Mouse (Mus musculus): ENCODE results near the gene Mylip. TPM values are rescaled to one million over a fixed set of nuclear protein-coding genes. Genes with fewer than 3 reads are reported as not detected.

Mylip gene
- polyA plus RNA-seq (2012; rRNA removed), result 34.0 and 36.1 TPM in 2 replicates

DNA sequence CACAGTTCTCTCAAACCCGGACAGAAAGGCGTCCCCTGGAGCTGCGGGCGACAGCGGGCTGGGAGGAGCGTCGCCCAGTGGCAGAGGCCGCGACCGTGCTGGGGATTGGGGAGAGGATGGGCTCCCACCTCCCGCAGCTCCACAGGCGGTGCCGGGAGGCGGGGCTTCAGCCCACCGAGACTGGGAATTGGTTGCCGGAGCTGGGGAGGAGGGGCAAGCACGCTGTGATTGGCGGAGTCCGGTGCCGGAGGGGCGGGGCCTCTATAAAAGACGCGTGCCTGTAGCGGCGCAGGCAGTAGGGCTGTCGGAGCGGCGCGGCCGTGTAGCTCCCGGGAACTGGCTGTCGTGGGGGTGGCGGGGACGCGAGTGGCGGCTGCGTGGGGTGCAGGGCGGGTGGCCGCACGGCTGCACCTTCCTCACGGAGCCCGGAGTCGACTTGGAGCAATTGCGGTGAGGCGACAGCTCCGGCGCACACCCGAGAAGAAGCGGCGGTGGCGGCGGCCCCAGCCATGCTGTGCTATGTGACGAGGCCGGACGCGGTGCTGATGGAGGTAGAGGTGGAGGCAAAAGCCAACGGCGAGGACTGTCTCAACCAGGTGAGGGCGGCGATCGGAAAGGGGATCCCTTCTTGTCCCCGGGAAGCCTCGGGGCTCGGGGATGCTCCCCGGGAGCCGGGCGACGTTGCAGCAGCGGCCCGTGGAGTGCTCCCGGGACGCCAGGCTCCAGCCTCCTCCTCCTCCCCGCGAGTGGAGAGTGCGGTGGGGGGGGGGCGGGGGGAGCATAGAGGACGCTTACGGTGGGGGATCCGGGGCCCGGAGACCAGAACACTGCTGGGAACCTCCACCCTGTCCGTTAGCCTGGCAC is at the start of gene Mylip:
Mylip (plus strand) TSS at position 295 of the 864 bp plus-strand sequence.
- no peak for DNase-seq (ENCODE audit: low read depth)

DNA sequence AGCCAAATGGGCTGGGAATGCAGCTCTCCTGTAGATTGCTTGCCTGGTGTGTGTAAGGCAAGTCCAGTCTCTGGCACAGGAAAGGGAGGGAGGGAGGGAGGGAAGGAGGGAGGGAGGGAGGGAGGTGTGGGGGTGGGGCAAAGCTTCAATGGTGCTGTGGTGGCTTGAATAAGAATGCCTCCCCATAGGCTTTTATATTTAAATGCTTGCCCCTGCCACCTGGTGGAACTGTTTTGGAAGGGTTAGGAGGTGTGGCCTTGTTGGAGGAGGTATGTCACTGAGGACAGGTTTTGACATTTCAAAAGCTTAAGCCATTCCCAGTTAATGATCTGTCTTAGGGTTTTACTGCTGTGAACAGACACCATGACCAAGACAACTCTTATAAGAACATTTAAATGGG is 47.6 kb upstream of the Mylip start:
- no peak for DNase-seq (ENCODE audit: low read depth)

DNA sequence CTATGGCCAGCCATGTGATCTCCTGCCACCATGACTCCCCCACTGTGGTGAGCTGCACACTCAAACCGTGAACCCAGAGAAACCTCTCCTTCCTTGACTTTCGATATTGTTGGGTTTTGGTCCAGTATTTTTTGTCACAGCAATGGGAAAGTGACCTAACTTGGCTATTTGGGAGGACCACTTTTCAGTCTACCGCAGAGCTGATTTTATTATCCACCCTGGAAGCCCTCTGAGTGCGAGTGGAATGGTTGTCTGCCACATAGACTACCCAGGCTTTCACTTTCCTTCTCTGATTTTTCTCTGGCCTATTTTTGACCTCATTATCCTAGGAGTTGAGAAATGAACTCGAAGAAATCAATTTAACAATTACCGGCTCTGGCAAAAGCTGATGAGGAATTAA is 46.0 kb upstream of the Mylip start:
- no peak for DNase-seq (ENCODE audit: low read depth)

- no peak for DNase-seq (ENCODE audit: low read depth)
These were observed 45.6 kb upstream of the Mylip start for GRCm38 (mm10) chr13:45343966-45344365.

DNA sequence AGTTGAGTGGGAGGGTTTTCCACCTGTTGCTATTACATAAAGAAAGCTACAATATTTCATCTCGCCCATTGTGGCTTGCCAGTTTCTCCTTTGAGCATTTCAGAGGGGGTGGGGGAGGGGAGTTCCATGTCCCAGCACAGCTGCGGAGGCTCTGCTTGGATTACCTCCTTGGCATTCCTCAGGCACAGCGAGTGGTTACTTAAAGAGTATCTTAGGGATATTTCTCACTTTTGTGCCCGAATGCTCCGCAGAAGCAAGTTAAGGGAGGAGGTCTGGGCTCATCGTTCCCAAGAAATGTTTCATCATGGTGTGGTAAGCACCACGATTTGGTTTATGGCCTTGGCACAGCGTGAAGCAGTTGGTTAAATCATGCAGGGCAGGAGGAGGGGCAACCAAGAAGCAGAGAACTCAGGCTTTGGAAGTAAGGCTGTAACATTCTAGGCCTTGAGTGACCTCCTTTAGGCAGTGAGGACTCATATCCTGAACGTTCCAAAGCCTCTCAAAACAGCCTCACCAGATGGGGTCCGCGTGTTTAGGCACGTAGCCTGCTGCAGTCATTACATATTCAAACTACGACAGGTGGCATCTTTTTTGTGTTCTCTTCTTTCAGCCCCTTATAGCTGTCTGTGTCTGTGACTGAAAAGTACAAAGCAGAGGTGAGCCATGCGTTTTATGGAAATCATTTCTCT is 43.9 kb upstream of the Mylip start:
- DNase-seq (ENCODE audit: low read depth), result peak; percentile 58

DNA sequence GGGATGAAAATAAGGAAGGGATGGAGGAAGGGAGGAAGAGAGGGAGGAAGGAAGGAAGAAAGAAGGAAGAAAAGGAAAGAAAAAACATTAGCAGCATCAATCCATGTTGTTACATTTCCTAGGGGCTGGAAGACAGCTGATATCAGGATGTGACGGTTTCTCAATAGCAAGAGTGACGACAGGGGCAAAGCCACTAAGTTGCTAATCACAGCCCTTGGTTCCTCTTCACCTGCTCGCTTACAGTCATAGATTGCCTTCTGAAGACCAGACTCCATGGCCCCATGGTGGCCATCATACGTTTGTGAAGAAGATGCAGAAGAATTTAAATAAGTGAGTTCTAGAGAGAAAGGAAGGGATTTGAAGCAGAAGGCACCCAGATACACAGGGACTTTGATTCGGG is 38.1 kb upstream of the Mylip start:
- DNase-seq (ENCODE audit: low read depth), result no peak

GRCm38 (mm10) chr13:45354824-45355223 is 34.7 kb upstream of the Mylip start:
- DNase-seq (ENCODE audit: low read depth), result no peak

GRCm38 (mm10) chr13:45358208-45358607 is 31.3 kb upstream of the Mylip start:
- no peak for DNase-seq (ENCODE audit: low read depth)

- no peak for DNase-seq (ENCODE audit: low read depth)
These were observed 30.7 kb upstream of the Mylip start for GRCm38 (mm10) chr13:45358676-45359323.

- no peak for DNase-seq (ENCODE audit: low read depth)
These were observed 23.8 kb upstream of the Mylip start for GRCm38 (mm10) chr13:45365788-45366187.

DNA sequence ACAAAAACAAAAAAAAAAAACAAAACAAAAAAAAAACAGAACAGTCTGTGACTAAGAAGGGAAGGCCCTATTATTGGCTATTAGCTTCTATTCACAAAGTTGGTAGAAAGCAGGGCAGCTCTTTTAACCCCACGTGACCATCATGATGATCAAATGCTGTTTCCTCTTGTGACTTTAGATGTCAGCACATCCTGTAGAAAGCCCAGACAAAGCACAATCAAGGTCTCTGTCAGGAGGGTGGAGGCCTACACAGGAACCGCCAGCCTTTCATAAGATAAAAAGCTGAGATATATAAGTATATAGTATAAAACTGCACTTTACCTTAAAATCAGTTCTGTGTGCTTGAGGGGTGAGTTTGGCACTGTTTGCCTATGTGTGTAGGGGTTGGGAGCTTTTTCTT is 17.9 kb upstream of the Mylip start:
- no peak for DNase-seq (ENCODE audit: low read depth)

DNA sequence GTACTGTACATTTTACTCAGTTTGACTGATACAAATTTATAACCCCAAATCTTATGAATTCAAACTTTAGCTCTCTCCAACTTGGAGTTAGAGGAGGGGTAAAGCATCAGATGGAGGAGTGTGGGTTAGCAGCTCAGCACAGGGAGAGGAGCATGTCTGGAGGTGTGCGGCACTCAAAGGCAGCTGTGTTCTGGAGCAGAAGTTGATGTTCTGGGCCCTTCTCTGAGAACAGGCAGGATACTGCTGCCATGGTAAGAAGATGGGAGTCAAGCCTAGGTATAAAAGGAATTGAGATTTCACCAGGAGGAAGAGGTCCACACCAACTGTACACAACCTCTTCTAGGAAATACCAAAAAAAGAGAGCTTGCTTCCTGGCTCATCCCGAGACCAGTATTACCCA is 17.1 kb upstream of the Mylip start:
- DNase-seq (ENCODE audit: low read depth), result no peak

DNA sequence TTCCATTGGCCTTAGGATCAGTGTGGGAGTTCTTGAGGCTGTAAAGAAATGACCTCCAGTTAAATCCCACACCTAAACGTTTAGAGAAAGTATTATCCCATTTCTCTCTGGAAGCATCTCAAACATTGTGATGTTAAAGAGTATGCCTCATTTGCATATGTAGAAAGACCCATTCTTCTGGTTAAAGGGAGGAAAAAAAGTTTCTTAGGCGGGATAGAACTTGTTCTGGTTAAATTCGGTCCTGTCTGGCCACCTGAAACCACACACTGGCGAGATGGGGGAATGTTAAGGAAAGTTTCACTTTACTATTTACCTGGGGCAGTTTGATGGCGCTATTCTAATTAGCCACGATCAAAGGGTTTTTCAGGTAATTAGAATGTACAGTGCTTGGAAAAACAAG is 14.7 kb upstream of the Mylip start:
- DNase-seq (ENCODE audit: low read depth), result no peak

DNA sequence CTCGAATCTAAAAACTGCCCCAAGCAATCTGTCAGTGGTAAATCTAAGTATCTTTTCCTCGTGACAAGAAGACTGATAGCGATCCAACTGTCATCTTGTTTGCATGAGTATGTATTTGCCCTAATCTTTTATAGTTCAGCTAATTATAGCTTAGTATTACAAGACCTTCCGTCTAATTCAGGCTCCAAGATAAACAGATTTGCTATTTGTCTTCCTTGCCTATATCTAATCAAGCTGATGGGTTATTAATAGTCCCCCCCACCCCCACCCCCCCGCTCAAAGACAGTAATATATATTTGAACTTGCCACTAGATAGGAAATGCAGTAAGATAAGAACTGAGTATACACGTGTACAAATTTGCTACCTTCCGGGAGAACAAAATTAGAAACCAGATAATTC is 7.3 kb upstream of the Mylip start:
- DNase-seq (ENCODE audit: low read depth), result no peak

DNA sequence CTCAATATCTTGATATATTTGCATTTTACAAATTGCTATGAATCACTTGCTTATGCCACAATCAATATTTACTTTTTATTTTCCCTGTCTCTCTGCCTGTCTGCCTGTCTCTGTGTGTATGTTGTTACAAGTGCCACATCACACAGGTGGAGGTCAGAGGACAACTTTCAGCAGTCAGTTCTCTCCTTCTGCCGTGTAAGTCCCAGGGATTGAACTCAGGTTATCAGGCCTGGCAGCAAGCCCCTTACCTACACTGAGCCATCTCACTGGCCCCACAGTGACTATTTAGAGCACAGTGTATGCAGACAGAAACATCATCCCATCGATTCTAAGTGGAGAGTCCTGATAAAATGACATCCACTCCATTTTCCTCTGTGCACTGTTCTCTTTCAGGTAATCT is 4.9 kb upstream of the Mylip start:
- no peak for DNase-seq (ENCODE audit: low read depth)

DNA sequence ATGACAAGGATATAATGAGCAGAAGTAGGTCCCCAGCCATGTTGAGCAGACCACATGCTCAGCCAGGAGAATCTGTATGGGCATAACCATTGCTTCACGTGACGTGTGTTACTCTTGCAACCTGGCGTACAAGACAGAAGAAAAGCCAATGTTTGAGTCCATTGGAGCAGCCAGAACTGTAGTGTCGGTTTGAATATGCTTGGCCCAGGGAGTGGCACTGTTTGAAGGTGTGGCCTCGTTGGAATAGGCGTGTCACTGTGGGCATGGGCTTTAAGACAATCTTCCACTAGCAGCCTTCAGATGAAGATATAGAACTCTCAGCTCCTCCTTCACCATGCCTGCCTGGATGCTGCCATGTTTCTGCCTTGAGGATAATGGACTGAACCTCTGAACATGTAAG is 4.0 kb upstream of the Mylip start:
- DNase-seq (ENCODE audit: low read depth), result no peak

DNA sequence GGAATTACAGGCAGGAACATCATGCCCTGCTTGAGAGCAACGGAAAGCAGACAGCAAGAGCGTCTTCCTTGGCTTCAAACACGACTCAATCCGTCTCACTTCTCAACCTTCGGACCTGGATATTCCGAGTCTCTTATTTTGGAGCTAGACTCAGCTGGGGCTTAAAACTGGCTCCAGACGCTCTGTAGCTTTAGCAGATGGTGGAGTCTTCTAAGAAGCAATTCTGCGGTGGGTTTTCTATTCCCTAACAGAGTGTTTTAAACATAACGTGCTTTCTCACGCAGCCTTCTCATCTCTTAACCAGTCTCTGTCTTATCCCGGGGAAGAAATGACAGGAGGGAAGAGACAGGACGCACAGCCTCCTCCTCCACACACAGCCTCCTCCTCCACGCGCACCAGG is 3.3 kb upstream of the Mylip start:
- no peak for DNase-seq (ENCODE audit: low read depth)

- DNase-seq (ENCODE audit: low read depth), result no peak
These were observed 2.3 kb upstream of the Mylip start for GRCm38 (mm10) chr13:45387231-45387630.

DNA sequence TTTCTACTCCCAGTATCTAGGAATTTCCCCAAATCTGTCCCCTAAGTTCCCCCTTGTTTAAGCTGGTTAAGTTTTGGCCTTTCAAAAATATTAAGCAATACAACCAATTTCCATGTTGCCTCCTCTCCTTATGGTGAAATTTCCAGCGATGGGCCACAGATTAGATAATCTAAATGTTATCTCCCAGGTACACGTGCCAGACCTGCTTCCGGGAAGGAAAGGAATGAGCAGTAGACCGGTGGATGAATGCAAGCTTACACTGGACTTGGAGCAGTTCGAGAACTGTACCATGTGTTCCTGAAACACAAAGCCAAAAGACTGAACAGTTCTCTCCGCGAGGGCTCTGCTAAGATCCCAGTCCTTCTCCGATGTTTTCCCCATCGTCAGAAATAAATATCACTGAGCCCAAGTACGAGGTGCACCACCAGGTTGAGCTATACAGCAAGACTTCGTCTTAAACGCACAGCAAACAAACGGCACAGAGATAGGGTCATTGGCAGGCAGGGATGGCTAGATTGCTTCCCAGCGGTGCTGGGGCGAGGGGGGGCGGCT is 1.2 kb upstream of the Mylip start:
- no peak for DNase-seq (ENCODE audit: low read depth)

DNA sequence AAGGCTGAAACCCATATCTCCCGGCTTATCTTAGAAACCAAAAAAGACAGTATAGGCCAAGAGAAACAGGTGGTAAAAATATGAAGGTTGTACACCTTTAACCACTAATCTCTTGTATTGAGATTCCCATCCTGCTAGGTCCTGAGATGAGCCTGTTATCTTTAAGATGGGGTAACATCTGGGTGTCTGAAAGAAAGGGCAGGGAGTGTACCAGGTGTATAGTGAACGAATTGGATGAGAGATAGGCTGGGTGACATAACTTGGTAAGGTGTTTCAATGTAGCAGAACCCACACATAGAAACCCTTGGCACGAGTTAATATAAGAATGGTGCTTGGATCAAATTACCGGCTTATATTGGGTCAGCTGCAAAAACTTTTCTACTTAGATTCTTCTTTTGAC is 653 bp upstream of the Mylip start:
- no peak for DNase-seq (ENCODE audit: low read depth)

GRCm38 (mm10) chr13:45390312-45390961 is 895 bp downstream of the Mylip start:
- no peak for DNase-seq (ENCODE audit: low read depth)
